Mouse (Mus musculus): ENCODE measurements around the gene Mybphl. TPM values are rescaled to one million over a fixed set of nuclear protein-coding genes. Genes with fewer than 3 reads are reported as not detected.

Mybphl gene
- polyA plus RNA-seq (2017; shearing (Covaris generic)): not detected

DNA sequence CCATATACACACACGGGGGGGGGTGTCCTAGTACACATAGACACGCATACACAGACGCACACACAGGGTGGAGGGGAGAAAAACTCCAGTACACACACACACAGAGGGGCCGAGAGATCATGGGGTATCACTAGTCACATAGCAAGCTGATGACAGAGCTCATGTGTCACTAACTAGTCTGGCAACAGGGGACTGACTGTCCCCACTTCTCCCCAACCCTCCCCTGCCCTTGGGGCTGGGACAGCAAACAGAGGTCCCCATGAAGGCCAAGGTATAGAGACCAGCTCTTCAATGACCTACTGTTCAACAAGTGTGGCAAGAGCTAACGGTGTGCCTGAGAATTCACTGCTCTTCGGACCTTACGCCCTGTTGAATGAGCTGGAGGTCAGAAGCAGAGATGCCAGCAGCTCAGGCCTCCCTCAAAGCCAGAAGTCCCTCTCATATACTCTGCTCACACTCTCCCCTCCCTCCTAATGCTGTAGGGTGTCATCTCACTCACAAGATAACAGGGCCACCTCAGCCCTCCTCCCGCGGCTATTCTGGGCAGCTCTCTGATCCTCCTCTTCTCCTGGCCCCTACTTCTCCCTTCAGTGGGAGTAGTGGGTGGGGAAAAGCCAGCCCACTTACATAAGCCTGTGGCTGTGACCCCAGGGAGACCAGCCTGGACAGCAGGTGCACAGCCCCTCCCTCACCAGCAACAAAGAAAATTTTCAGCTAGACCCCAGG is at the start of gene Mybphl:
Gene Mybphl, plus strand, starts transcription at position 642 of the 726 bp plus-strand sequence.

GRCm38 (mm10) chr3:108383485-108384354 is 19.0 kb downstream of the Mybphl start, which contains the start of gene Psrc1:
Gene Psrc1 (plus strand): TSS chr3:108383839.

GRCm38 (mm10) chr3:108414857-108415830 is 50.4 kb downstream of the Mybphl start, which contains the start of gene Celsr2:
Gene Celsr2 (minus strand): TSS chr3:108415552.

Other genes starting within 250 kb of the Mybphl start
- gene Gnai3, start 218.8 kb upstream of the Mybphl start, polyA plus RNA-seq (2017; shearing (Covaris generic)): 100 to 1,000 TPM; 164 to 198 TPM
- under 1 TPM; 0.39 to 0.55 TPM for gene Gpr61, start 210.0 kb upstream of the Mybphl start, polyA plus RNA-seq (2017; shearing (Covaris generic))
- 1 to 10 TPM; 1.0 to 1.3 TPM for gene Amigo1, start 178.6 kb upstream of the Mybphl start, polyA plus RNA-seq (2017; shearing (Covaris generic))
- 10 to 100 TPM; 18.3 to 26.0 TPM for gene Cyb561d1, start 163.7 kb upstream of the Mybphl start, polyA plus RNA-seq (2017; shearing (Covaris generic))
- 10 to 100 TPM in 1 of 2 experiments, 1 to 10 TPM in 1; 5.5 to 11.5 TPM for gene Atxn7l2, start 154.0 kb upstream of the Mybphl start, polyA plus RNA-seq (2017; shearing (Covaris generic))
- not detected for gene Sypl2, start 138.3 kb upstream of the Mybphl start, polyA plus RNA-seq (2017; shearing (Covaris generic))
- gene Psma5, start 108.0 kb upstream of the Mybphl start, polyA plus RNA-seq (2017; shearing (Covaris generic)): 100 to 1,000 TPM; 119 to 124 TPM
- 1 to 10 TPM in 1 of 2 experiments, under 1 TPM in 1; 0.45 to 1.8 TPM for gene Sort1, start 80.8 kb upstream of the Mybphl start, polyA plus RNA-seq (2017; shearing (Covaris generic))
- gene Psrc1, start 18.9 kb downstream of the Mybphl start, polyA plus RNA-seq (2017; shearing (Covaris generic)): 1 to 10 TPM; 2.6 to 3.0 TPM
- 1 to 10 TPM in 1 of 2 experiments, under 1 TPM in 1; 0.93 to 2.9 TPM for gene Celsr2, start 50.6 kb downstream of the Mybphl start, polyA plus RNA-seq (2017; shearing (Covaris generic))
- gene Sars, start 80.3 kb downstream of the Mybphl start, polyA plus RNA-seq (2017; shearing (Covaris generic)): 100 to 1,000 TPM; 135 to 168 TPM
- gene 1700013F07Rik, start 169.2 kb downstream of the Mybphl start, polyA plus RNA-seq (2017; shearing (Covaris generic)): 1 to 10 TPM in 1 of 2 experiments, under 1 TPM in 1; 0.52 to 4.4 TPM
- 1 to 10 TPM; 1.1 to 3.6 TPM for gene 5330417C22Rik, start 171.6 kb downstream of the Mybphl start, polyA plus RNA-seq (2017; shearing (Covaris generic))
- gene Tmem167b, start 197.6 kb downstream of the Mybphl start, polyA plus RNA-seq (2017; shearing (Covaris generic)): 10 to 100 TPM; 27.2 to 37.9 TPM
- gene Taf13, start 206.8 kb downstream of the Mybphl start, polyA plus RNA-seq (2017; shearing (Covaris generic)): 10 to 100 TPM; 23.3 to 32.4 TPM
- gene Wdr47, start 226.4 kb downstream of the Mybphl start, polyA plus RNA-seq (2017; shearing (Covaris generic)): 10 to 100 TPM; 14.1 to 26.7 TPM